Mouse (Mus musculus) liver, embryonic 14.5 days (tissue): ENCODE data around the gene Hipk3.

Experiments used
- CTCF ChIP-seq: IDR thresholded peaks from 2 replicates; pipeline ENCODE4 v1.5.1; 2016; ENCODE audit warnings: antibody characterized with exemption, low read depth, control low read depth
- EP300 ChIP-seq: IDR thresholded peaks from 2 replicates; pipeline ENCODE4 v1.6.1; 2016; ENCODE audit warnings: antibody characterized with exemption, low read depth

GRCm38 (mm10) chr2:104410963-104411545 lies 83.2 kb downstream of the Hipk3 start, which contains the start of gene D430041D05Rik:
- TF ChIP-seq EP300, result no peak
- no peak for TF ChIP-seq CTCF
